Mouse (Mus musculus) stomach, embryonic 16.5 days (tissue): ENCODE data around the gene Rap1a. TPM values are rescaled to one million over a fixed set of nuclear protein-coding genes. Genes with fewer than 3 reads are reported as not detected.

Experiments
- ATAC-seq: fragments of 200-750 bp; cut with Nextera tagmentation; 2 replicates; pipeline ENCODE4 v1.8.0; 2017; ENCODE audit warnings: moderate number of reproducible peaks, moderate TSS enrichment; ENCODE audit not compliant: insufficient read depth, low FRiP score
- H3K27ac ChIP-seq: fragments of 300-500 bp; sonication (generic); 2 replicates; pipeline ENCODE4 v1.5.1; 2014; ENCODE audit warnings: low read length
- H3K27me3 ChIP-seq: fragments of 300-500 bp; sonication (generic); 2 replicates; pipeline ENCODE4 v1.6.1; 2014; ENCODE audit warnings: low read length, control low read depth, mixed read lengths; ENCODE audit not compliant: control insufficient read depth, insufficient read depth
- H3K36me3 ChIP-seq: fragments of 300-500 bp; sonication (generic); 2 replicates; pipeline ENCODE4 v1.6.1; 2014; ENCODE audit warnings: low read length; ENCODE audit not compliant: control insufficient read depth, insufficient read depth
- H3K4me1 ChIP-seq: fragments of 300-500 bp; sonication (generic); 2 replicates; pipeline ENCODE4 v1.6.1; 2014; ENCODE audit warnings: low read length, control low read depth, mixed read lengths; ENCODE audit not compliant: control insufficient read depth, insufficient read depth
- H3K4me2 ChIP-seq: fragments of 300-500 bp; sonication (generic); 2 replicates; pipeline ENCODE4 v1.6.1; 2014; ENCODE audit warnings: low read depth, low read length, mixed read lengths
- H3K4me3 ChIP-seq: fragments of 300-500 bp; sonication (generic); replicated peaks from 2 replicates; pipeline ENCODE4 v1.5.1; 2014; ENCODE audit warnings: mild to moderate bottlenecking, low read length
- H3K9ac ChIP-seq: fragments of 300-500 bp; sonication (generic); 2 replicates; pipeline ENCODE4 v1.6.1; 2014; ENCODE audit warnings: low read length
- H3K9me3 ChIP-seq: fragments of 300-500 bp; sonication (generic); replicated peaks from 2 replicates; pipeline ENCODE4 v1.6.1; 2016; ENCODE audit warnings: low read length, control low read depth; ENCODE audit not compliant: control insufficient read depth
- WGBS: fragments of 180-500 bp; shearing (Covaris S2); extraction: QIAGEN DNeasy Blood & Tissue Kit; methylation state at CpG from one replicate; pipeline ENCODE4 v1.1.7; 2014; 5-methylcytosine and 5-hydroxymethylcytosine counted together
- polyA plus RNA-seq: library from polyadenylated mRNA; unstranded; fragments of >200 nt; fragmentation: Nextera tagmentation; extraction: Ambion mirVana; gene quantifications from 2 replicates; pipeline ENCODE4 v1.2.1, GENCODE M21; 2015

Gene Rap1a
- polyA plus RNA-seq, 1 experiment from 2014 or later = 148 TPM

DNA sequence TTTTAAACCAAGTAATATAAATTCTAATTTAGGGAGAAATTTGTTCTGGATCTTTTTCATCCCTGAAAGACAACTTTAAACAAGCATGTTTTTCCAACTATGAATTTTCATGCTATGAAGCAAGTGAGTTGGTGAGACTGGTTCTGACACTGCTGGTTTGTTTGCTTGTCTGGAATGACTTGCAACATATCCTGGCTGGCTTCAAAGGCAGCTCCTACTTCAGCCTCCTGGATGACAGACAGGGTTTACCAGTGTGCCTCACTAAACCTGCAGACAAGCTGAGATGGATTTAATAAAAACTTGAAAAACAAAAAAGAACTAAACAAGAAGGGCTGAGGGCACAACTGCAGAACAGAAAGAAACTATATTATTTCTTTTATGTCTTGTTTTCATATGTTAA, 43.0 kb downstream of the Rap1a start:
- no peak overlapping the region for H3K4me3 ChIP-seq
- H3K27ac ChIP-seq = no peak overlapping the region
- H3K4me2 ChIP-seq = no peak overlapping the region
- peaks cover 10% of the 10 kb centered on the region for H3K4me1 ChIP-seq
- ATAC-seq = no peak
- H3K9ac ChIP-seq = no peak overlapping the region
- no peaks in the 10 kb centered on the region for H3K9me3 ChIP-seq
- H3K36me3 ChIP-seq = no peaks in the 10 kb centered on the region
- no peaks in the 10 kb centered on the region for H3K27me3 ChIP-seq

DNA sequence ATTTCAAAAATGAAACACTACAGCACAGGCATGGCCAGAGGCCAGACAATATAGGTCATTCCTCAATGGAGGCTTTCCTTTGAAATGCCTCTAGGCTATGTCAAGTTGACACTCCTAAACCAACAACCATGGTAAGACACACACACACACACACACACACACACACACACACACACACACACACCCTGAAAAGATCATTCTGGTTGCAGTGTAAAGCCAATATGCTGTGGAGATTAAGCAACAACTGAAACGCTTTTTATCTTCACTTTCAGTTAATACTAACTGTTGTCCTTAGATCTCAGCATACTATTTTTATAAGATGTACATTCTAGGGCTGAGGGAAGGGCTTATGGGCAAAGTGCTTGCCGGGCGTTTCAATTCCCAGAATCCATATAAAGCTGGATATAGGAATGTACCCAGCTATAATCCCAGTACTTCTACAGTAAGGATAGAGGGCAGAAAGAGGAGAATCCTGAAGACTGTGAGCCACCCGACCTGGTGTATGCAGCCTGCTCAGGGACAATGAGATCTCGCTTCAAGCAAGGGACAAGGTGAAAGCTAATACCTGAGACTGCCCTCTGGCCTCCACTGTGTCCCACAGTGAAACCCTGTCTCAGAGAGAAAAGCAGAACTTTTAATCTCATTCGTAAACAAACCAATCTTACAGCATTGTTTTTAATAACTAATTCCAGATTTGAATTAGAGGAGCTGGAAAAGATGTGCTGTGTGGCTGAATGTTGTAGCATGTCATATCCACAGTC, 43.6 kb downstream of the Rap1a start:
- H3K4me1 ChIP-seq = peaks cover 7% of the 10 kb centered on the region; the same call in 1 of the 2 replicates
- H3K4me2 ChIP-seq = 0 out of 2 replicates have a peak overlapping the region, but pooled peaks have one; percentile 9
- H3K9ac ChIP-seq = no peak overlapping the region
- no peak overlapping the region for H3K4me3 ChIP-seq
- peak overlapping the region; percentile 67 for H3K27ac ChIP-seq
- 64% methylated on average over 6 of the region's 6 CpGs for WGBS
- no peaks in the 10 kb centered on the region for H3K9me3 ChIP-seq
- H3K27me3 ChIP-seq = no peaks in the 10 kb centered on the region
- no peaks in the 10 kb centered on the region for H3K36me3 ChIP-seq
- ATAC-seq = peak; percentile 25; the same call in 1 of the 2 replicates

- peaks cover 7% of the 10 kb centered on the region; the same call in 1 of the 2 replicates for H3K4me1 ChIP-seq
- 73% methylated on average over 2 of the region's 2 CpGs for WGBS
- no peaks in the 10 kb centered on the region for H3K36me3 ChIP-seq
- H3K4me3 ChIP-seq = no peak overlapping the region
- H3K4me2 ChIP-seq = no peak overlapping the region
- no peaks in the 10 kb centered on the region for H3K9me3 ChIP-seq
- ATAC-seq = no peak
- no peak overlapping the region for H3K9ac ChIP-seq
- H3K27ac ChIP-seq = no peak overlapping the region
- no peaks in the 10 kb centered on the region for H3K27me3 ChIP-seq
These were observed 44.6 kb downstream of the Rap1a start for GRCm38 (mm10) chr3:105756505-105756904.

DNA sequence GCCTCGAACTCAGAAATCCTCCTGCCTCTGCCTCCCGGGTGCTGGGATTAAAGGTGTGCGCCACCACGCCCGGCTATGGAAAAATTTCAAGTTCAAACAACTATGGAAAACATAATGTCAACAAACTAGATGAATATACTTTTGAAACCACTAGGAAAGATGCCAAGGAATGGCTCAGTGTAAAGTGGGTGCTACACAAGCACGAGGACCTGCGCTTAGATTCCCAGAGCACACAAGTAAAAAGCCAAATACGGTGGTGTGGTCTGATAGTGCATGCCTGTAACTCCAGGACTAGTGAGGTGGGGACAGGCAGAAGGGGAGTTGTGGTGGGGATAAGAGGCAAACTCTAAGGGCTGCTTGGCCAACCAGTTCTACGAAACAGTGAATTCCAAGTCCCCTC, 46.0 kb downstream of the Rap1a start:
- Histone ChIP-seq H3K4me2 (no peak overlapping the region), H3K9me3 (no peaks in the 10 kb centered on the region), H3K4me1 (peaks cover 7% of the 10 kb centered on the region; the same call in 1 of the 2 replicates), H3K9ac (no peak overlapping the region), H3K27ac (no peak overlapping the region), H3K4me3 (no peak overlapping the region), H3K27me3 (no peaks in the 10 kb centered on the region), H3K36me3 (no peaks in the 10 kb centered on the region)
- WGBS = 90% methylated on average over 9 of the region's 9 CpGs
- ATAC-seq = no peak

DNA sequence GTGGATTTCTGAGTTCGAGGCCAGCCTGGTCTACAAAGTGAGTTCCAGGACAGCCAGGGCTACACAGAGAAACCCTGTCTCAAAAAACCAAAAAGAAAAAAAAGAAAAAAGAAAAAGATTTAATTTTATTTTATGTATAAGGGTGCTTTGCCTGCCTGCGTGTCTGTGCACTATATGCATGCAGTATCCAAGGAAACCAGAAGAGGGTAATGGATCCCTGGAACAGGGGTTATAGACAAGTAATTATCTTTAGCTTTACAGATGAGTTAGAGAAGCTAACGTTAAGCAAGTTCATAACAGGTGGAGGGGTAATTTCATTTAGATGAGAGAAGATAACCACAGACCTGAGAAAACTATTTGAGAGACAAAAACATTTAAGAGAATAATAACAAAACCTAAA, 47.0 kb downstream of the Rap1a start:
- Histone ChIP-seq H3K9me3 (no peaks in the 10 kb centered on the region), H3K4me2 (no peak overlapping the region), H3K9ac (no peak overlapping the region), H3K27ac (no peak overlapping the region), H3K4me3 (no peak overlapping the region), H3K4me1 (peaks cover 7% of the 10 kb centered on the region; the same call in 1 of the 2 replicates), H3K27me3 (no peaks in the 10 kb centered on the region), H3K36me3 (peaks cover 5% of the 10 kb centered on the region; the same call in 1 of the 2 replicates)
- 81% methylated on average over 3 of the region's 3 CpGs for WGBS
- no peak for ATAC-seq

GRCm38 (mm10) chr3:105750810-105751209, 50.3 kb downstream of the Rap1a start:
- Histone ChIP-seq H3K4me2 (no peak overlapping the region), H3K27ac (no peak overlapping the region), H3K9me3 (no peaks in the 10 kb centered on the region), H3K27me3 (no peaks in the 10 kb centered on the region), H3K4me1 (no peaks in the 10 kb centered on the region), H3K36me3 (peaks cover 5% of the 10 kb centered on the region; the same call in 1 of the 2 replicates), H3K4me3 (no peak overlapping the region), H3K9ac (no peak overlapping the region)
- WGBS = 56% methylated on average over 2 of the region's 2 CpGs
- no peak for ATAC-seq

DNA sequence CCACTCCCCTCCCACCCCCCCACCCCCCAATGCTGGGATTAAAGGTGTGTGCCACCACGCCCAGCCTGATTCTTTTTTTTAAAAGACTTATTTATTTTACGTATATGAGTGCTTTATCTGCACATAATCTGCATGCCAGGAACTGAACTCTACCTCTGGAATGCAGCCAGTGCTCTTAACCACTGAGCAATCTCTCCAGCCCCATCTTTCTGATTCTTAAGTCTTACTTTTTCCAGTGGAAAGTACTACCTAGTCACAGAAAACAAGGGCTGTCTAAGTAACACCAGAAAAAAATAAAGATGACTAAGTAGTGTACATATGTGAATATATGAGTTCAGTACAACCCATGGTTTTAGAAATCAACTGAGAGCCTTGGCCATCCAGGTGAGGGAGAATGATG, 54.6 kb downstream of the Rap1a start:
- H3K4me1 ChIP-seq = no peaks in the 10 kb centered on the region
- no peaks in the 10 kb centered on the region for H3K27me3 ChIP-seq
- no peak overlapping the region for H3K27ac ChIP-seq
- no peak overlapping the region for H3K4me2 ChIP-seq
- WGBS = 68% methylated on average over 2 of the region's 2 CpGs
- peaks cover 5% of the 10 kb centered on the region; the same call in 1 of the 2 replicates for H3K36me3 ChIP-seq
- H3K9ac ChIP-seq = no peak overlapping the region
- H3K9me3 ChIP-seq = no peaks in the 10 kb centered on the region
- no peak for ATAC-seq
- no peak overlapping the region for H3K4me3 ChIP-seq

DNA sequence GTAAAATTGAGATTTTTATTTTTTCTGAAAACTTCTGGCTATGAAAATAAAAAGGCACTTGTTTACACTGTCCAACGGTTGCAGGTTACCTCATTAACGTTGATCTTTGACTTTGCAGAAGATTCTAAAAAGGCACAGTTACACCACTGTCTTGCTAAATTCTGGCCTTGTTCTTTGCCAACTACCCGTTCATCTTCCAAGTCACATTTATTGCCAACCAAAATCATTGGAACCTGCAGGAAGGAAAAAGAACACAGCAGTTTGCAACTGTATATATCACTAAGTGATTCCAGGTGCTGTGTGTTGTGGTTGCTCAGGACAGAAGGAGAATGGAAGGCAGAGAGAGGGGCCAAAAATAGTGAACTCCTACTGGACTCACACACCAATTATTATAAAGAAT, 63.5 kb downstream of the Rap1a start:
- 87% methylated on average over 3 of the region's 3 CpGs for WGBS
- H3K4me1 ChIP-seq = no peaks in the 10 kb centered on the region
- H3K4me3 ChIP-seq = no peak overlapping the region
- H3K4me2 ChIP-seq = no peak overlapping the region
- no peaks in the 10 kb centered on the region for H3K9me3 ChIP-seq
- no peak for ATAC-seq
- H3K9ac ChIP-seq = no peak overlapping the region
- H3K27me3 ChIP-seq = no peaks in the 10 kb centered on the region
- H3K36me3 ChIP-seq = no peaks in the 10 kb centered on the region
- H3K27ac ChIP-seq = no peak overlapping the region

DNA sequence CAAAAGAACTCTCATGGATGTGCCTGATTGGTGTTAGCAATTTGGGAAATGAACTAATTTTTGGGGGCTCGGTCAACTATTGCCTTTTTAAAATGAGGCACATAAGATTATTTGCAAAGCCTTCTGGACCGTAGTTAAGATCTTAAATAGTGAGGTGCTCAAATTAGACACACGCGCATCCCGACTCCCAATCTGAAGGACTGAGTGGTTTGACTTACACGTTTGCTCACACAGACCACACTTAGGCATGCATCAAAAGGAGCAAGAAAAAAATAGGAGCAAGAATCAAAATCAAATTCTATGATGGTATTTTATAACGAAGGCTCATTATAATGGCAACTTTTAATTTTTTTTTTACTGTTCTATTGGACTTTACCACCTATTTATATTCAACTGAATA, 64.1 kb downstream of the Rap1a start:
- H3K4me3 ChIP-seq = no peak overlapping the region
- H3K9me3 ChIP-seq = no peaks in the 10 kb centered on the region
- H3K36me3 ChIP-seq = no peaks in the 10 kb centered on the region
- no peak overlapping the region for H3K27ac ChIP-seq
- ATAC-seq = no peak
- no peaks in the 10 kb centered on the region for H3K27me3 ChIP-seq
- no peak overlapping the region for H3K9ac ChIP-seq
- WGBS = 95% methylated on average over 7 of the region's 7 CpGs
- H3K4me1 ChIP-seq = no peaks in the 10 kb centered on the region
- no peak overlapping the region for H3K4me2 ChIP-seq
